Mouse (Mus musculus): Measurements from ENCODE around the gene Prox2.

DNA sequence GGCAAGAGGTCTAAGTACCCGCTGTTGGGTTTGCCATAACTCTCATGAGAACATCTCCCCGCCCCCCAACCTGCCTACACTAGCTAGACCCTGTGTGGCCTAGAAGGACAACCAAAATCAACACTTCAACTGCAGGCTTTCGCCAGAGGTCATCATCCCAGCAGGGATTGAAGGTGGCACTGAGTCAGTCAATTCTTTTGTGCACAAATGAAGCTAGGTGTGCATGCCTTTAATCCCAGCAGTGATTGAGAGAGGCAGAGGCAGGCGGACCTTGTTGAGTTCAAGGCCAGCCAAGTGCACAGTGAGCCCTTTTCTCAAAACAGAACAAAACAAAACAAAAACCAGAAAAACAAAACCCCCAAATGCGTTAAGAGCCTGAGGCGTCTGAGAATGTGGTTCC lies 30.5 kb upstream of the Prox2 start:
- TF ChIP-seq CTCF (IDR thresholded peaks at IDR 0.05; ENCODE audit: borderline replicate concordance, insufficient read depth, low read depth, low read length) (no peak), POLR2A (IDR thresholded peaks at IDR 0.05; ENCODE audit: borderline replicate concordance, insufficient read depth, low read length) (no peak)

Data from cerebellum, adult 2 months (tissue).